Mouse (Mus musculus) cerebellum, postnatal 14 days (tissue): Measurements from ENCODE around the gene Birc3.
"Not testable (repeated sequence)": the region's sequence is repeated elsewhere in the genome, so short reads cannot be mapped to it uniquely, and the experiment has no call there.

ENCODE experiments used
- DNase-seq, 2 experiments: peaks; one replicate each; pipeline ENCODE4 v3.0.0; 2021; ENCODE audit warnings: mixed read lengths in 2 of 2

Birc3 gene

GRCm38 (mm10) chr9:7872775-7873439, at the start of gene Birc3:
Gene Birc3 (minus strand): TSS chr9:7873186.
- peak in 1 of 2 experiments; percentile 10 for DNase-seq

- no peak for DNase-seq
These were observed 41.9 kb upstream of the Birc3 start for GRCm38 (mm10) chr9:7914925-7915324.

GRCm38 (mm10) chr9:7914487-7914886, 41.5 kb upstream of the Birc3 start:
- peak; percentile 61 for DNase-seq

GRCm38 (mm10) chr9:7913953-7914352, 41.0 kb upstream of the Birc3 start:
- DNase-seq, result peak in 1 of 2 experiments; percentile 10

- no peak for DNase-seq
These were observed 34.5 kb upstream of the Birc3 start for GRCm38 (mm10) chr9:7907351-7907985.

- DNase-seq, result no peak
These were observed 33.6 kb upstream of the Birc3 start for GRCm38 (mm10) chr9:7906564-7906963.

- no peak for DNase-seq
These were observed 30.8 kb upstream of the Birc3 start for GRCm38 (mm10) chr9:7903825-7904224.

- no peak for DNase-seq
These were observed 30.3 kb upstream of the Birc3 start for GRCm38 (mm10) chr9:7903262-7903661.

GRCm38 (mm10) chr9:7902311-7902710, 29.3 kb upstream of the Birc3 start:
- DNase-seq, result no peak

GRCm38 (mm10) chr9:7900965-7901364, 28.0 kb upstream of the Birc3 start:
- DNase-seq, result no peak

- DNase-seq, result peak; percentile 82 to 84
These were observed 24.5 kb upstream of the Birc3 start for GRCm38 (mm10) chr9:7897502-7897901.

GRCm38 (mm10) chr9:7891796-7892195, 18.8 kb upstream of the Birc3 start:
- not testable (repeated sequence) for DNase-seq

- DNase-seq, result no peak
These were observed 18.2 kb upstream of the Birc3 start for GRCm38 (mm10) chr9:7891177-7891576.

GRCm38 (mm10) chr9:7884346-7884745, 11.4 kb upstream of the Birc3 start:
- DNase-seq, result no peak

GRCm38 (mm10) chr9:7882304-7882865, 9.4 kb upstream of the Birc3 start:
- no peak for DNase-seq

GRCm38 (mm10) chr9:7873511-7874211, 675 bp upstream of the Birc3 start:
- no peak for DNase-seq

GRCm38 (mm10) chr9:7872044-7872774, 777 bp downstream of the Birc3 start:
- no peak for DNase-seq

GRCm38 (mm10) chr9:7871316-7872043, 1.5 kb downstream of the Birc3 start:
- DNase-seq, result no peak

- no peak for DNase-seq
These were observed 2.2 kb downstream of the Birc3 start for GRCm38 (mm10) chr9:7870556-7871315.

GRCm38 (mm10) chr9:7868838-7869491, 4.0 kb downstream of the Birc3 start:
- no peak for DNase-seq

- DNase-seq, result no peak
These were observed 5.0 kb downstream of the Birc3 start for GRCm38 (mm10) chr9:7867981-7868380.
